Mouse (Mus musculus) thymus, adult 2 months (tissue): ENCODE data around the gene Gm2174. TPM values are rescaled to one million over a fixed set of nuclear protein-coding genes. Genes with fewer than 3 reads are reported as not detected.

Source experiments
- DNase-seq: peaks from one replicate; pipeline ENCODE4 v3.0.0; 2021
- H3K27ac ChIP-seq: fragments of 200-500 bp; 2 replicates; pipeline ENCODE4 v1.5.1; 2012; ENCODE audit warnings: low read length, control low read depth; ENCODE audit not compliant: control insufficient read depth, insufficient read depth
- H3K27me3 ChIP-seq: fragments of 200-500 bp; 2 replicates; pipeline ENCODE4 v1.6.1; 2012; ENCODE audit warnings: mild to moderate bottlenecking, low read length, moderate library complexity, mixed read lengths; ENCODE audit not compliant: control insufficient read depth, insufficient read depth
- H3K36me3 ChIP-seq: fragments of 200-500 bp; 2 replicates; pipeline ENCODE4 v1.6.1; 2012; ENCODE audit warnings: mild to moderate bottlenecking, low read length, moderate library complexity; ENCODE audit not compliant: control insufficient read depth, insufficient read depth
- H3K4me1 ChIP-seq: fragments of 200-500 bp; replicated peaks from 2 replicates; pipeline ENCODE4 v1.6.1; 2012; ENCODE audit warnings: low read length; ENCODE audit not compliant: control insufficient read depth, insufficient read depth
- H3K4me3 ChIP-seq: fragments of 200-500 bp; 2 replicates; pipeline ENCODE4 v1.5.1; 2012; ENCODE audit warnings: mild to moderate bottlenecking, low read length, control low read depth, moderate library complexity; ENCODE audit not compliant: control insufficient read depth, insufficient read depth
- CTCF ChIP-seq: fragments of 200-500 bp; IDR thresholded peaks from 2 replicates; pipeline ENCODE4 v1.5.1; 2012; ENCODE audit warnings: mild to moderate bottlenecking, control low read depth, low read length, moderate library complexity, borderline replicate concordance; ENCODE audit not compliant: control insufficient read depth, poor library complexity, insufficient read depth; ENCODE audit errors: extremely low read depth
- POLR2A ChIP-seq: fragments of 200-500 bp; IDR thresholded peaks from 2 replicates; pipeline ENCODE4 v1.6.1; 2012; ENCODE audit warnings: mild to moderate bottlenecking, low read length, control low read depth, moderate library complexity; ENCODE audit not compliant: control insufficient read depth, poor library complexity, insufficient read depth; ENCODE audit errors: extremely low read depth
- WGBS: fragments of 180-500 bp; shearing (Covaris S2); methylation state at CpG from one replicate; pipeline ENCODE4 v1.1.7; 2018; 5-methylcytosine and 5-hydroxymethylcytosine counted together
- polyA plus RNA-seq: library from polyadenylated mRNA; depleted of rRNA; stranded (reverse); fragments of >200 nt; gene quantifications from 2 replicates; pipeline ENCODE4 v1.2.3, GENCODE M21; 2012; rRNA removed

Gm2174 gene
- polyA plus RNA-seq = not detected in 2 replicates

- no peaks in the 10 kb centered on the region for H3K27me3 ChIP-seq
- no peak for DNase-seq
- 96% methylated on average over 4 of the region's 4 CpGs for WGBS
- H3K27ac ChIP-seq = no peak within 1 kb of the TSS
- TF ChIP-seq POLR2A (no peak), CTCF (no peak)
- H3K4me3 ChIP-seq = no peak within 1 kb of the TSS
- no peaks in the 10 kb centered on the region for H3K36me3 ChIP-seq
- no peaks in the 10 kb centered on the region for H3K4me1 ChIP-seq
These were observed at the start of gene Gm2174 for GRCm38 (mm10) chrX:56447524-56448015. Gene Gm2174, plus strand, starts transcription at chrX:56447965.

- Histone ChIP-seq H3K4me1 (no peaks in the 10 kb centered on the region), H3K27me3 (no peaks in the 10 kb centered on the region), H3K36me3 (no peaks in the 10 kb centered on the region), H3K27ac (no peak overlapping the region), H3K4me3 (no peak overlapping the region)
- TF ChIP-seq POLR2A (no peak), CTCF (no peak)
- no peak for DNase-seq
- 20% methylated on average over 2 of the region's 2 CpGs for WGBS
These were observed 43.1 kb upstream of the Gm2174 start for GRCm38 (mm10) chrX:56404646-56405045.

- H3K4me3 ChIP-seq = no peak overlapping the region
- no peaks in the 10 kb centered on the region for H3K27me3 ChIP-seq
- TF ChIP-seq POLR2A (no peak), CTCF (no peak)
- DNase-seq = no peak
- H3K4me1 ChIP-seq = no peaks in the 10 kb centered on the region
- no peak overlapping the region for H3K27ac ChIP-seq
- 23% methylated on average over 1 of the region's 1 CpGs for WGBS
- H3K36me3 ChIP-seq = no peaks in the 10 kb centered on the region
These were observed 42.3 kb upstream of the Gm2174 start for GRCm38 (mm10) chrX:56405482-56405881.

- TF ChIP-seq CTCF (no peak), POLR2A (no peak)
- 12% methylated on average over 5 of the region's 5 CpGs for WGBS
These were observed 41.6 kb upstream of the Gm2174 start for GRCm38 (mm10) chrX:56406128-56406527.

GRCm38 (mm10) chrX:56416277-56416676 lies 31.5 kb upstream of the Gm2174 start:
- no peaks in the 10 kb centered on the region for H3K4me1 ChIP-seq
- no peak overlapping the region for H3K4me3 ChIP-seq
- TF ChIP-seq CTCF (no peak), POLR2A (no peak)
- 24% methylated on average over 3 of the region's 3 CpGs for WGBS
- DNase-seq = no peak
- H3K36me3 ChIP-seq = no peaks in the 10 kb centered on the region
- H3K27ac ChIP-seq = no peak overlapping the region
- no peaks in the 10 kb centered on the region for H3K27me3 ChIP-seq

More at GRCm38 (mm10) chrX:56406128-56406527, 41.6 kb upstream of the Gm2174 start:
- Histone ChIP-seq H3K27me3 (no peaks in the 10 kb centered on the region), H3K4me1 (no peaks in the 10 kb centered on the region), H3K4me3 (no peak overlapping the region), H3K36me3 (no peaks in the 10 kb centered on the region), H3K27ac (no peak overlapping the region)
- DNase-seq = no peak

GRCm38 (mm10) chrX:56417541-56417940 lies 30.2 kb upstream of the Gm2174 start:
- Histone ChIP-seq H3K4me3 (no peak overlapping the region), H3K4me1 (no peaks in the 10 kb centered on the region), H3K27me3 (no peaks in the 10 kb centered on the region), H3K27ac (no peak overlapping the region), H3K36me3 (no peaks in the 10 kb centered on the region)
- DNase-seq = peak; percentile 5
- 89% methylated on average over 4 of the region's 4 CpGs for whole genome bisulfite sequencing
- TF ChIP-seq CTCF = no peak
- no peak for TF ChIP-seq POLR2A

GRCm38 (mm10) chrX:56430601-56431000 lies 17.2 kb upstream of the Gm2174 start:
- H3K4me3 ChIP-seq = no peak overlapping the region
- H3K36me3 ChIP-seq = no peaks in the 10 kb centered on the region
- no peaks in the 10 kb centered on the region for H3K27me3 ChIP-seq
- no peak for TF ChIP-seq CTCF
- TF ChIP-seq POLR2A = no peak
- 81% methylated on average over 2 of the region's 2 CpGs for WGBS
- no peak overlapping the region for H3K27ac ChIP-seq
- DNase-seq = peak; percentile 6
- H3K4me1 ChIP-seq = no peaks in the 10 kb centered on the region
